Mouse (Mus musculus) thymus, adult 2 months (tissue): ENCODE data around the gene 5530401A14Rik.

Experiments
- CTCF ChIP-seq: fragments of 200-500 bp; IDR thresholded peaks from 2 replicates; pipeline ENCODE4 v1.5.1; 2012; ENCODE audit warnings: mild to moderate bottlenecking, control low read depth, low read length, moderate library complexity, borderline replicate concordance; ENCODE audit not compliant: control insufficient read depth, poor library complexity, insufficient read depth; ENCODE audit errors: extremely low read depth
- POLR2A ChIP-seq: fragments of 200-500 bp; IDR thresholded peaks from 2 replicates; pipeline ENCODE4 v1.6.1; 2012; ENCODE audit warnings: mild to moderate bottlenecking, low read length, control low read depth, moderate library complexity; ENCODE audit not compliant: control insufficient read depth, poor library complexity, insufficient read depth; ENCODE audit errors: extremely low read depth

GRCm38 (mm10) chr11:81908760-81909159 lies 48.3 kb downstream of the 5530401A14Rik start:
- no peak for TF ChIP-seq POLR2A
- no peak for TF ChIP-seq CTCF
